Mouse (Mus musculus) neural tube, embryonic 10.5 days (tissue): ENCODE measurements around the gene Cxcl13.
"Not testable (repeated sequence)": the region's sequence is repeated elsewhere in the genome, so short reads cannot be mapped to it uniquely, and the experiment has no call there.

ENCODE experiments used
- DNase-seq: peaks from one replicate; pipeline ENCODE4 v3.0.0-alpha.2; 2017; ENCODE audit warnings: low spot score; ENCODE audit errors: extremely low spot score

The Cxcl13 gene

DNA sequence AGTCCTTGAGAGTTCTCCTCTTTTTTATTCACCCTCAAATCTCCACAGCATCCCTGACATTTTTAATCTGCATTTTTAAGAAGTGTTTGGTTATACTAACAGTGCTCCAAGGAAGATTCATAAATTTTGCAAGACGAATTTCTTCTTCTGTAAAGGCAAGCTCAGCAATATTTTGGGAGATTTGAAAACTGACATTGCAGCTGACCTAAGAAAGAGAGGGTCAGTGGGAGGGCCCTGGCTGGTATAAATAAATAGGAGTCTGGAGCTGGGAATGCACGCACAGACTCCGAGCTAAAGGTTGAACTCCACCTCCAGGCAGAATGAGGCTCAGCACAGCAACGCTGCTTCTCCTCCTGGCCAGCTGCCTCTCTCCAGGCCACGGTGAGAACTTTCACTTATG is at the start of gene Cxcl13:
Gene Cxcl13 (plus strand): TSS at position 301 of the 400 bp plus-strand sequence.
- no peak for DNase-seq

- no peak for DNase-seq
Observed at GRCm38 (mm10) chr5:95911006-95911405, 45.7 kb upstream of the Cxcl13 start.

- no peak for DNase-seq
Observed at GRCm38 (mm10) chr5:95918491-95918890, 38.3 kb upstream of the Cxcl13 start.

DNA sequence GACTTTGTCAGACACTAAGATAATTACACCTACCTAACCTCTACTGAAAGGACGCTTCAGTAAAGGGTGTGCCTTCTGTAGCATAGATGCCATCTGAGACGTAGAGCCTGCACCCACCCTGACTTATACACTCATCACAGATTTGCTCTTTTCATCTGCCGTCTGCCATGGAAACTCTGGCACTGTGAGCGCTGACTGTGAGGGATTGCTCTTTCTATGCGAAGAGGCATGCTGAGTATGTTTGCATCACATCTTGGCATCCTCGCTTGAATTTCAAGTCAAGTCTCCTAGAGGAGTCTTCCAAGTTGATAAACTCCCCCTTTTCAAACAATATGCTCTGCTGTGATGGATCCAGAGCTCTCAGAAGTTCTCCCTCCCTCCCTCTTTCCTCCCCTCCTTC is 32.7 kb upstream of the Cxcl13 start:
- no peak for DNase-seq

DNA sequence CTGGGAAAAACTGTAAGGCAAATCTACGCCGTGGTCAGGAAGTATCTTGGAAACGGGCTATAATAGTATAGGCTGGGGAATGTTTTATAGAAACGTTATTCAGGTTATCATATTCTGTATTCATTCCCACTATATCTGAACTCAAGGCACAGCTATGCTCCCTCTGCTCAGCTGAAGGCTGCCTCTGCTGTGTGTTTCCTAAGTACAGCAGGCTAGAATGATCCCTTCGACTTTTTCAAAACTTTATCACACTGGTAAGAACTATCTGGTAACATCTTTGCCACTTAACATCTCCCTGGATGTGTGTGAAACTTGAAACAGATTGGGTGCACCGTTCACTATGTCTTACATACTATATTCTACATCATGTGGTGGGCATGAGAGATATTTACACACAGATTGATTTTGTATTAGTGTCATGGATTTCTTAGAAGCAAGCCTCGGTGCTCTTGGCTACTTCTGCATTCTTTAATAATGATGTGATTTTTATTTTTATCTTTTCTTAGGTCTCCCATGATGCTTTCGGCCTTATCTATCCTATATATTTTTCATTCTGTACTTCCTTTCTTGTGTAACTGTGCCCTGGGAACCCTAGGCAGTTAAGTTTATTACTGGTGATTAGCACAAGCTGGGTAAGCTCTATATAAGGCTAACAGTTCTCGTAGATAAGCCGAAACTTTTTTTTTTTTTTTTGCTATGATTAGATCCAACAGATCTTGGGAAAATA is 31.4 kb upstream of the Cxcl13 start:
- no peak for DNase-seq

- no peak for DNase-seq
Observed at GRCm38 (mm10) chr5:95925931-95926263, 30.9 kb upstream of the Cxcl13 start.

- DNase-seq: no peak
Observed at GRCm38 (mm10) chr5:95935035-95935434, 21.7 kb upstream of the Cxcl13 start.

- DNase-seq: no peak
Observed at GRCm38 (mm10) chr5:95936068-95936467, 20.7 kb upstream of the Cxcl13 start.

- DNase-seq: no peak
Observed at GRCm38 (mm10) chr5:95937129-95937528, 19.6 kb upstream of the Cxcl13 start.

- no peak for DNase-seq
Observed at GRCm38 (mm10) chr5:95938044-95938625, 18.6 kb upstream of the Cxcl13 start.

GRCm38 (mm10) chr5:95940682-95941221 is 16.0 kb upstream of the Cxcl13 start:
- DNase-seq: peak; percentile 20

DNA sequence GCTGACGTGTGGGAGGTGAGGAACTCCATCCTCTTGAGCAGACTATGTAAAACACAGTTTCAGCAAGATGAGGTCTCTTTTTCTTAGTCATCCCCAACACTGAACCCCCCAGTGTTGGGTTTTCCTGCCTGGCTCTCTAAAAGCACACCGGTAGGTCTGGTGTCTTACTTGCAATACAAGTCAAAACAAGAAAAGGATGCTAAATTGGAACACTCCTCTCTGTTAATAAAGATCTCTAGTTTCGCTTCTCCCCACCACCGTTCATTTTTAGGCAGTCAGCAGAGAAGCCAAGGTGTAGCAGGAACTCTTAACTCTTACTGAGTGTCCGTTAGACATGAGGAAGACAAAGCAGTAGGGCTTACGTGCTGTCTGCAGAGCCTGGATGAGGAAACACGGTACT is 15.2 kb upstream of the Cxcl13 start:
- no peak for DNase-seq

GRCm38 (mm10) chr5:95945120-95945519 is 11.6 kb upstream of the Cxcl13 start:
- DNase-seq: no peak

GRCm38 (mm10) chr5:95946344-95946743 is 10.4 kb upstream of the Cxcl13 start:
- DNase-seq: no peak

GRCm38 (mm10) chr5:95948641-95949040 is 8.1 kb upstream of the Cxcl13 start:
- DNase-seq: no peak

DNA sequence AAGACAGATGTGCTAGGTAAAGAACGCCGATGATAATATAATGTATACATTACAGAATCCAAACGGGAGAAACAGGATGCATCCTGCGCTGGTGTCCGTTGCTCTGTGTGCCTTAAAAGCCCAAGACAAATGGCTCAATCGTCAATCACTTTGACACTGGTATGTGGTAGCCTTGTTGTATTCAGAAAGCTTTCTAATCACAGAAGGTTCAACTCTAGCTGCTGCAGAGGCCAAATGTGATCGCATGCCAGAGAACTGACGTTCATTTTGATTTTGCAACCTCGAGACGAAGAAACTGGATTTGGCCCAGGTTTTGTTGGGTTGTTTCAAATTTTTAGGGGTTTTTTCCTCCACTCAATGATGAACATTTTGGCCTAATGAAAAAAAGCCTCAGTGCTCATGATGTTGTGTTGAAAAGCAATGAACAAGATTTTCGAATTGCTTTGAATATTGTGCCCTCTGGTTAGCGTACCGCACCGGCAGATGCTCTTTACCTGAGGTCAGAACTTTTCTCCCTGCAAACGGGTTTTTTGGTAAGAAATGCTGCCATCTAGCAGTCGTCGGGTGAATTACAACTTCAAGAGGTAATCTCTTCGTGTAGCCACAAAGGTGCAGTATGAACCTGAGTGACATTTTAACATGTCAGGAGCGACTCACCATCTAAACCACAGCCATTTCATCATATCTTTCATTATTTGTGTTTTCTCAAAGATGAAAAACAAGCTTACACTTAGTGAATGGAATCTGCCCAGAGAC is 6.6 kb upstream of the Cxcl13 start:
- DNase-seq: peak; percentile 62

- no peak for DNase-seq
Observed at GRCm38 (mm10) chr5:95964940-95965339, 8.2 kb downstream of the Cxcl13 start.

GRCm38 (mm10) chr5:95966621-95967020 is 9.9 kb downstream of the Cxcl13 start:
- no peak for DNase-seq

DNA sequence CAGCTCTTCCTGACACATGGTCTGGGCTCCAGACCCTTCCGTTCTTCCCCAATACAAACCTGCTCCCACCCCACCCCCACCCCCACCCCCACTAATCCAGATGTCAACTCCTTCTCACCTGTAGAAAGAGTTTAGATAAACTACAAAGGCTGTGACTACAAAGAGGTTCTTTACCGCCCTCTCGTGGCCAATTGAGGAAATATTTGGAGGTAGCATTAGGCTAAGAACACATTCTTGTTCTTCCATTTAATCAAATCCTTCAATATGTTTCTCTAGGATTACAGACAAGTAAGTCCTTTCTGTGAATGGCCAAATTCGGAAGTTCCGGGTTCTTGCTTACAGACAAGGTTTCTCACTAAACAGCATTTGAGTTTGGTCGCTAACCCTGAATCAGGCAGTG is 14.1 kb downstream of the Cxcl13 start:
- peak; percentile 52 for DNase-seq

- DNase-seq: no peak
Observed at GRCm38 (mm10) chr5:95972208-95972607, 15.5 kb downstream of the Cxcl13 start.

DNA sequence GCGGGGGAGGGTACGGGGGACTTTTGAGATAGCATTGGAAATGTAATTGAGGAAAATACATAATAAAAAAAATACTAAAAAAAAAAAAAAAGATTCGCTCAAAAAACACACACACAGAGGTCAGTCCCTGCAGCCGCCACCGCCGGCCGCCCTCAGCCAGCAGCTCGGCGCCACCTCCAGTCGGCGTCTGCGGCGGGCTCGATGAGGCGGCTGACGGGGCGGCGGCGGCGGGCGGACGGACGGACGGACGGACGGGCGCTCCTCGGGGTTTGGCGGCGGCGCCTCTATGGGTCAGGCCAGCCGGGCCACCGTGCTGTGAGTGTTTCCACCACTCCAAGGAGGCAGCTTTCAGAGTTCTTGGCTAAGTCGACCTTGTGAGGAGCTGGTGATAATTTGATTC is 17.1 kb downstream of the Cxcl13 start:
- not testable (repeated sequence) for DNase-seq

DNA sequence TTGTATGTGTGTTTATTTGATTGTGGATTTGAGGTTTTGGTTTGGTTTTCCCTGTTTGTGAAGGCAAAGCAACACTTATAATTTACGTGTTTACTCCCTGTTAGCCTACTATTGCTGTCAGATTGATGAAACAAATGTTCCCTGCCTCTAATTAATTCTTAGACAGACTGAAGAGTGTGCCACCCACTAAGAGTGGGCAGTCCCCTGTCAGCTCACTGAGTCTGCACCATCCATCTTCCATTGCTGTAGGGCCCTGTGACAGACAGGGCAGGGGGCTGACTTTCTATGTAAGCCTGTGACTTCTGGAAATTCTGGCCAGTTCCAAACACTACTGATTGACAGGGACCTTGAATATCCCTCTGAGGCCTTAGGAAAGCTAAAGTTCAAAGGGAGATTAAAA is 19.5 kb downstream of the Cxcl13 start:
- DNase-seq: no peak
